Mouse (Mus musculus) gastrocnemius, postnatal 4 days (tissue): ENCODE data around the gene Pltp. TPM values are rescaled to one million over a fixed set of nuclear protein-coding genes. Genes with fewer than 3 reads are reported as not detected.
A peak's percentile ranks its signal among the peaks of the same experiment; 100 is the strongest.
"Not testable (repeated sequence)": the region's sequence is repeated elsewhere in the genome, so short reads cannot be mapped to it uniquely, and the experiment has no call there.

ENCODE experiments used
- DNase-seq, 2 experiments: peaks; one replicate each; pipeline ENCODE4 v3.0.0; 2021 to 2022; ENCODE audit warnings: low spot score in 2 of 2, mixed read lengths in 2 of 2
- total RNA-seq, 2 experiments: library from RNA; stranded (reverse); gene quantifications; 2 replicates each; pipeline ENCODE4 v1.2.3; 2021

The Pltp gene
- total RNA-seq, 2 experiments from 2014 or later: 9.5 to 15.5 TPM

- DNase-seq: no peak
These were observed 1.0 kb downstream of the Pltp start for GRCm38 (mm10) chr2:164856309-164857100.

DNA sequence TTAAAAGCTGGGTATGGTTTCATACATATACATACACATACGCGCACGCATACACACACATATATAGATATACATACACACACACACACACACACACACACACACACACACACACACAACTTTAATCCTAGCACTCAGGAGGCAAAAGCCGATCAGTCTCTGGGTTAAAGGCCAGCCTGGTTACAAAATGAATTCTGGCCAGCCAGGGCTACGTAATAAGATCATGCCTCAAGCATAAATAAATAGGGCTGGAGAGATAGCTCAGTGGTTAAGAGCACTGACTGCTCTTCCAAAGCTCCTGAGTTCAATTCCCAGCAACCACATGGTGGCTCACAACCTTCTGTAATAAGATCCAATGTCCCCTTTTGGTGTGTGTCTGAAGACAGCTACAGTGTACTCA is 1.9 kb downstream of the Pltp start:
- not testable (repeated sequence) for DNase-seq

DNA sequence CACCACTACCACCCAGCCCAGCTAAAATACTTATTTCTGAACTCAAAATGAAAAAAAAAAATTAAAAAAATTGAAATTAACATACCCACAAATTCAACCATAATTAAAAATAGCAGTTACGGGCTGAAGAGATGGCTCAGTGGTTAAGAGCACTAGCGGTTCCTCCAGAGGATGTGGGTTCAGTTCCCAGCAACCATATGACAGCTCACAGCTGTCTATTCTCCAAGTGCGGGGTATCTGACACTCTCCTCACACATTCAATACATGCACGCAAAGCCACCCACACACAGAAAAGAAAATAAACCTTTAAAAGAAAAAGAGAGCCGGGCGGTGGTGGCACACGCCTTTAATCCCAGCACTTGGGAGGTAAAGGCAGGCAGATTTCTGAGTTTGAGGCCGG is 7.5 kb downstream of the Pltp start:
- DNase-seq: no peak

GRCm38 (mm10) chr2:164845782-164846181 is 11.7 kb downstream of the Pltp start:
- DNase-seq: no peak

- DNase-seq: no peak
These were observed 22.3 kb downstream of the Pltp start for GRCm38 (mm10) chr2:164835164-164835563.

GRCm38 (mm10) chr2:164834531-164834930 is 23.0 kb downstream of the Pltp start:
- DNase-seq: no peak

- peak; percentile 84 to 93 for DNase-seq
These were observed 24.1 kb downstream of the Pltp start, which contains the start of gene Neurl2 for GRCm38 (mm10) chr2:164833314-164833959. Gene Neurl2, minus strand, starts transcription at chr2:164833456.

DNA sequence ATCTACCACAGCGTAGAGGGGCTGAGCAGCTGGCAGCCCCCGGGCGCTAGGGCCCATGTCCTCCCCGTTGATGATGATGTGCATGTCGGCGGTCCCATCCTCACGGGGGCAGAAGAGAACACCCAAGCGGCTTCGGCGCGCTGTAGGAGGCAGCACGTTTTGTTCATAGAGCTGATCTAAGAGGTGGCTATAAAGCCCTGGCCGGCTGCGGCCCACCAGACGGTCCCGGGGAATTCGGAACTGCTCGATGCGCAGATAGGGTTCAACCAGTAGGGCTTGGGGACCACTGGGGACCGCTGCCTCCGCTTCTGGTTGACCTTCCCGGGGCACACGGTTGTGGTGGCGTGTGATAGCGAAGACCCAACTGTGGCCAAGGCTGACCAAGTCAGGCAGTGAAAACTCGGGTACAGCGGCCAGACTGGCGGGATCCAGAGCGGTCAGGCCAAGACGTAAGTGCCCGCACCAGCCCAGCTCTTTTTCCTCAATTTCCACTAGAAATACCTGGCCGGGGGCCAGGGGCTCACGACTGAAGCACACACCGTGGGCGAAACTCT is 24.7 kb downstream of the Pltp start, which contains the start of gene Ctsa:
Gene Ctsa, plus strand, starts transcription at position 126 of the 554 bp plus-strand sequence.
- peak; percentile 51 to 73 for DNase-seq

GRCm38 (mm10) chr2:164832032-164832747 is 25.3 kb downstream of the Pltp start:
- DNase-seq: no peak

DNA sequence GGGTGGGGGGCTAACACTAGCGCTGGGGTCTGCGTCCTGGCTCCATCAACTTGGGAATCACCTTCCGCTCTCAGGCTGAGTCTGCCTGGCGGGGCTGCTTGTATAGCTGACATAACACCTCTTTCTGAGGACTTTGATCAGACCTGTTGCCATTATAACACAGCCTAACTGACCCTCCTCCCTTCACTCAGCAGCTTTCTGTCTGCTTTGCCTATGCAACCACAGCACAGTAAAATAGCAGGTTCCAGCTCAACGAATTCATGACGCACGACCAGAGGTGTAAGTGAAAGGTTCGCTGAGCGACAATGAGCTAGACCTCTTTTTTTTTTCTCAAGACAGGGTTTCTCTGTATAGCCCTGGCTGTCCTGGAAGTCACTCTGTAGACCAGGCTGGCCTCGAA is 26.5 kb downstream of the Pltp start:
- no peak for DNase-seq

DNA sequence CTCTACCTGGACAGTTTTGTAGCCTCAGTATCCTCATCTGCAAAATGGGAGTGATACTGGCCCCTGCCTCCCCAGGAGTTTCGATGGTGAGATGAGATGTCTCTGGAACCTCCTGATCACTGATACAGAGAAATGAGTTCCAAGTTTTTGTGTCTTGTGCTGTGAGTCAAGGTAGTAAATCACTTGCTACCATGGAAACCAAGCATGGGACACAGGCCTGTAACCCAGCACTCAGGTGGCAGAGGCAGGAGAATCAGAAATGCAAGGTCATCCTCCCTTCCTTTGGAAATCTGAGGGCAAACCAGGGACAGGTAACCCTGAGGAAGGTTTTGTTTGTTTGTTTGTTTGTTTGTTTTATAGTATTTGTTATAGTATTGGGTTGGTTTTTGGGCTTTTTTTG is 28.4 kb downstream of the Pltp start:
- no peak for DNase-seq

GRCm38 (mm10) chr2:164828437-164828836 is 29.1 kb downstream of the Pltp start, which contains the start of gene Spata25:
Gene Spata25, minus strand, starts transcription at chr2:164828537.
- DNase-seq: no peak

- DNase-seq: no peak
These were observed 30.2 kb downstream of the Pltp start for GRCm38 (mm10) chr2:164827146-164827850.

DNA sequence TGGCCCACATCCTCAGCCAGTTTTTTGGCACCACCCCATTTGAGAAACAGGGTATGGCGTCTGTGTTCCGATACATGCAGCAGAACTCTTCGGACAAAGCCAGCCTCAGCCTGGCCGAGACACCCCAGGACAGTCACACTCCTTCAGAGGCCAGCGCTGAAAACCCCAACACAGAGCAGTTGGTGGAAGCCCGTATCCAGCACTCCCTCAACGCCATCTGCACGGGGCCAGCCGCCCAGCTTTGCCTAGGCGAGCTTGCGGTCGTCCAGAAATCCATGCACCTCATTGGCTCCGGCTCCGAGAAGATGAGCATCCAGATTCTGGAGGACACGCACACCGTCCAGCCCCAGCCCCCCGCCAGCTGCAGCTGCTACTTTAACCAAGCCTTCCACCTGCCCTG is 32.0 kb downstream of the Pltp start:
- DNase-seq: no peak

- no peak for DNase-seq
These were observed 33.5 kb downstream of the Pltp start for GRCm38 (mm10) chr2:164823969-164824368.

DNA sequence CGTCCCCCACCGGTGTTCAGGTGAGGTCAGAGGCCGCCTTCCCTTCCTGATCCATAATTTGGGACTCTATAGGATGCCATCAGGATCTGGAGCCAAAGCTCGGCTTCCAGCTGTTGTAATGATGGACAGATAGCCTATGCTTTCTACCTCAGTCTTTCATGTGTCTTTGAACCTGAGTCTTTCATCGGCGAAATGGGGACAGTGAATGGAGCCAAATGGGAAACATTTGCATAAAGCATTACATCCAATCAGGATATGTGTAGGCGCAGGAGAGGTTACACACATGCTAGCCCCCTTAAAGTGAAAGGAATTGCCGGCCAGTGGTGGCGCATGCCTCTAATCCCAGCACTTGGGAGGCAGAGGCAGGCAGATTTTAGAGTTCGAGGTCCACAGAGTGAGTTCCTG is 34.3 kb downstream of the Pltp start:
- DNase-seq: no peak

DNA sequence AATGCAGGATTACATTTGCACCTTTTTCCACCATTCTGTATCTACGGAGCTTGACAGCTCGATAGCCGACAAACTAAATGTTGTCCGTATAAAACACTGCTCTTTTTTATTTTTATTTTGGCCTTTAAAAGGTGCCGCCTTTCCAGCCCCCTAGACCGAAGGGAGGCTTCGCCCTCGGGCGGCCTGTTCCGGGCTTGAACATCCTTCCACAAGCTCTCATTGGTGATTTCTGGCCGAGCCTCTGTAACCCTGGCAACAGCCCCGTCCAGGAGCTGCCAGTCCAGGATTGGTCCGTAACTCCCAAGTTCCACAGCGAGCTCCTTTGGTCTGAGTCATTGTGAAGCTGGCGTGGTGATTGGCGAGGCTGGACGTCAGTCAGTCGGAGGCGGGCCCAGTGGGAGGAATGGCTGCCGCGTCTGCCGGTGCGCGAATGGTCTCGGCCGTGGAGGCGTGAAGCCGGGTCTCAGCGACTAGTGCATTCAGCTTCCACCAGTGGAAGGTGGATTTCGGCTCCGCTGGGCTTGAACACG is 34.8 kb downstream of the Pltp start, which contains the start of gene Zswim1:
Gene Zswim1, plus strand, starts transcription at position 51 of the 530 bp plus-strand sequence.
- DNase-seq: peak; percentile 98 to 99

DNA sequence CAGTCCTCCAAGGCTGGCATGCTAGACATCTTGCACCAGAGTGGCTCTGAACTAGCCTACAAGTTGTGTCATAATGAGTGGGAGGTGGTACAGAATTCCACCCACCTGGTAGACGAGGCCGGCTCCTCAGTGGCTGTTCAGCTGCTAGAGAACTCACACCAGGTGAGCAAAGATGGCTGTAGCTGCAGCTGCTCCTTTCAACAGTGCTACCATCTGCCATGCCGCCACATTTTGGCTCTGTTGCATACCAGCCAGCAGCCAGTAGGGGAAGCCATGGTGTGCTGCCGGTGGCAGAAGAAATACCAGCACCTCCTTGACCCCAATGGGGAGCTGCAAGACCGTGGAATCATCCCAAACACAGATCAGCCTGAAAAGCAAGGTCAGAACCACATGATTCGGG is 36.5 kb downstream of the Pltp start:
- DNase-seq: no peak

GRCm38 (mm10) chr2:164817703-164818102 is 39.8 kb downstream of the Pltp start:
- no peak for DNase-seq

GRCm38 (mm10) chr2:164817206-164817605 is 40.3 kb downstream of the Pltp start:
- DNase-seq: no peak
